Mouse (Mus musculus): ENCODE measurements around the gene Crmp1.

Crmp1 gene

GRCm38 (mm10) chr5:37240550-37240949 lies 1.2 kb upstream of the Crmp1 start:
- DNase-seq (ENCODE audit: low spot score): no peak

DNA sequence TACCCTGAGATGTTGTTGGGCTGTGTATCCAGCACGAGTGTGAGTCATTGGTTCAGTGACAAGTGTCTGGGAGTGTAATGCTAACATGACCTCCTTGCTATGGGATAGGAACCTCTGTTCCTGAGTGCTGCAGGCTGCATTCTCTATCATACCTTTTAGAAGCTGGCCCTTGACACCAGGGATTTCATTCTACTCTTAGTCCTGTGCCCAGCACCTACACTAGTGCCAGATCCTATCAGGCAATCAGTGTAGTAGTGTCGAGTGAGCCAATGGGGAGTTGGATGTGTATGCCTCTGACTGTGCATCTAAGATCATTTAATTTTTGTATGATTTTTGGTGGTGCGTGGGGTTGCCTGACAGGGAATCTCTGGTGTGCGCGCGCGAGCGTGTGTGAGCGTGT lies 516 bp upstream of the Crmp1 start:
- no peak for DNase-seq (ENCODE audit: low spot score)

- DNase-seq (ENCODE audit: low spot score): no peak
These were observed 824 bp downstream of the Crmp1 start for GRCm38 (mm10) chr5:37242360-37243168.

DNA sequence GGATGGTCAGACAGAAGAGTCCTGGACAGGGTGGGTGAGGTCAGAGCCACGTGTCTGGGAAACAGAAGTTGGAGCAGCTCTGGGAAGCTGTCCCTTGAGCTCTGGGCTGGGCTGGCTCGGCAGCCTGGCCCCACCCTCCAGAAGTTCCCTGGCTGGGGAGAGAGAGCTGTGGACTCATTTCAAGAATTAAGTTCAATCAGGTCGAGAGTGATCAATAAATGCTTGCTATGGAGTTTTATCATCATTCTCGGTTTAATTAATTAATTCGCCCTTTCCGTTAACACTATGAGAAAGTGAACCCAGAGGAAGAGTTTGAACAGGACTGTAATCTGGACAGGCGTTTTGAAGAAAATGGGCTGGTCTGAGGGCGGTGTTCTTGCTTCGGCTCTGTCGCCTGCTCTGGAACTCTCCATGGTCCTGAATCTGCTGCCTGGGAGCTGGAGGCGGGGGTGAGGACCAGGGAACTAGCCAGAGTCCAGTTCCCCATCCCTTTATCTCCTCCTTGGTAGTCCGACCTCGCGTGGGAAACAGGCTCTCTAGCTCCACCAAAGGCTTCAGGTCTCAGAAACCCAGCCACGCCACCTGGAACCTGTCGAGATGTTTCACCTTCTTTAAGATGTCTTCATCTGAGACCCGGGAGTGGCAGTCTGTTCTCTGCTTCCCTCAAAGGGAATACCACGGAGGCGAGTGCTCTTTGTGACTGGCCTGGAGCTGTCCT lies 1.6 kb downstream of the Crmp1 start:
- no peak for DNase-seq (ENCODE audit: low spot score)

DNA sequence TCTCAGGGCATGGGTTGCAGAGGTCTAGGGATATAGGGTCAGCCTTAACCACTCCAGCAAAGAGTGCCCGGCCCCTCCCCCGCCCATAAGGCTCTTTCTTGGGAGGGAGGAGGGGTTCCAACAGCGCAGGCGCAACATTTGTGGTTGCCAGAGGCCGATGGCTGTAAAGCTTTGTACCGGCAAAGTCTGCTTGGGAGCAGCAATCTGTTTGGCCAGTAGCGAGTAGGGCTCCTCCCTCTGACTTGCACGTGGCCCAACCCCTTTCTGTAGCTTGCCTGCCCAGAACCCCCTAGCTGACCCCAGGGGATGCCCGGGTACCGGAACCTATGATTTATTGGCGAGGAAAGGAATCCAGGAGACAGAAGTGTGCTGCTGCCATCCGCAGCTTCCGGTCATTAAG lies 2.4 kb downstream of the Crmp1 start:
- no peak for DNase-seq (ENCODE audit: low spot score)

- DNase-seq (ENCODE audit: low spot score): no peak
These were observed 3.0 kb downstream of the Crmp1 start for GRCm38 (mm10) chr5:37244666-37245242.

DNA sequence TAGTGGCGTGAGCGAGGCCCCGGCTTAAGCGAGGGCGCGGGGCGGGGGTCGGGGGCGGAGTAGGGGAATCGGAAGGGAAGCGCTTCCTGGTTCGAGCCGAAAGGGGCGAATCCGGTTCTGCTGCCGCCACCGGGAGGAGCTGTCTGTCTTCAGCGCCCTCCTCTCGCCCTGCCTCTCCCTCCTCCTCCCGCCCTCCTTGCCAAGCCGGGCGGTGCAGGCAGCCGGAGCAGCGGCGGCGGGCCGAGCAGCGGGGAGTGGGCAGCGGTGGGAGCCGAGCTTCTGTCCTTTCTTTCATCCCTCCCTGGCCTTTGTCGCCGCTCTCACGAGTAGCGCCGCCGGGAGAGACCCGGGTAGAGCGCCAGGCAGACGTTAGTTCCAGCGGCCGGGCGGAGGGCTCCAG lies 3.9 kb downstream of the Crmp1 start:
- DNase-seq (ENCODE audit: low spot score): no peak

DNA sequence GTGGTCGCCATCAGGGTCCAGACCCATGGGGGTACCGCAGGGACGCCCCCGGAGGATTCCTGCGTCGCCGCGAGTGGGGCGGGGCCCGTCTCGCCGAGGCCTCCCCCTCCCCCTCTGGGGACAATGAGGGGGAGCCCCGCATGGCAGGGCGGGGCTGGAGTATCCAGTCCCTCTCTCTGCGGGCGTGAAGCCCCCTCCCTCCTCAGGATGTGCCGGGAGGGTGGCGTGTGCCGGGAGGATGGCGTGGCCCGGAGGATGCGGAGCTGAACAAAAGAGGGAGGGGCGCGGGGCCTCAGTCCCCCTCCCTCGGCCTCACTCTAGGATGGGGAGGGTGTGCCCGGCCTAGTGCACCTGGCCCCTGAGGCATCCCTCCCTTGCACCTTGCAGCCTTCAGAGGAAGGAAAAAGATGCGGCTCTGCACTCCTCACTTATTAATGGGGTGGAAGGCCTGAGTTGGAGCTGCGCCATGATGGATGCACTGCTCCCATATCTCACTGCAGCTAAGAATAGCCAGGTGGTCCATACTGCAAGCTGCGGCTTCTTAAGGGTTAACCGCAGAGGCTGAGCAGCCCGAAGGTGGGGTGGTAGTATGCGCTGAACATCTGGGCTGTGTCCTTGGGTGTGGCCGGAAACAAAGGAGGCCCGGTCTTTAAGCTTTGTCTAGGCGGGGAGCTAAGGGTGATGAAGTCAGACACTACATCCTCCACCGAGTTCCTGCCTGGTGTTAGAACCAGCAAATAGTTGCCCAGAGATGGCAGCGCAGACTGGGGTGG lies 4.6 kb downstream of the Crmp1 start:
- no peak for DNase-seq (ENCODE audit: low spot score)

GRCm38 (mm10) chr5:37247456-37247855 lies 5.7 kb downstream of the Crmp1 start:
- no peak for DNase-seq (ENCODE audit: low spot score)

DNA sequence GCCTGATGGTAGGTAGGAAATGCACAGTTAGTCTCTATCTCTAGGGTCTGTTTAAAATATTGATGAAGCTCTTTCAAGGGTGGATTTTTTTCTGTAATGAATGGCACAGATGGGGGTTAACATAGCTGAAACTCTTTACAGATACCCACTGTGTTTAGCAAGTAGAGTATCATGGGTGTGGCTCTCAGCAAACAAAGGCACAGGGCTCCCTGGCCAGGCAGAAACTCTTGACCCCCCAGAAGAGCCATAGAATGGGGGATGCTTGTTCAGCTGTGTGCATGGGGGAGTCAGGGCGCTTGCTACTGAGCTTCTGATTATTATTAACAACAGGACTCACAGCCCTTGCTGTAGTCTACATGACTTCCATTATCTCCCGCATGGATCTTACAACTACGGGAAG lies 7.1 kb downstream of the Crmp1 start:
- no peak for DNase-seq (ENCODE audit: low spot score)

GRCm38 (mm10) chr5:37251596-37251995 lies 9.9 kb downstream of the Crmp1 start:
- DNase-seq (ENCODE audit: low spot score): no peak

DNA sequence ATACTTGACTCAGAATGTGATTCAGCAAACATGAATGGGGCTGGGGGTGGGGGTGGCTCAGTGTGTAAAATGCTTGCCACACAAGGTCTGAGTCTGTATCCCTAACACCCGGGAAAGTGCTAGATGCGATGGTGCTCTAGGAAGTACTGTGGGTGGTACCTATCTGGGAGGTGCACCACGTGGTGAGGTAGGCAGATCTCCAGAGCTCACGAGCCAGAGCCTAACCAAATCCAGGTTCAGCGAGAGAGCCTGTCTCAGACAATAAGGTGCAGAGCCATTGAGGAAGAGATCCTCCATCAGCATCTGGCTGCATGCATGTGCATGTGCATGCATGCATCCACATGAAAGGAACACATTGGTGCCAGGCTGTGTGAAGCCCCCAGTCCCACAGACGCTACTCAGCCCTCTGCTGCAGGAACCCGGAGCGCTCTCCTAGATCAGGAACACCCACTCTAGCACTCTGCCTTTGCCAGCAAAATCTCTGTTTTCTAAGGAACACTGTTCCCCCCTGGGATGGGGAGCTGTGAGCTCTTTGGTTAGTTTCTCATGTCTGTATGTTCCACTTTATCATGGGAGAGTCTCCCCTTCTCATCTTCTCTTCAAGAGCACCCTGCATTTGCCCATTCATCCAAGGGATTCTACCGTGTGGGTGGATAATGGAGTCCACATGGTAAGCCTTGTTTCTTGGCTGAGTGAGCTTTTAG lies 10.5 kb downstream of the Crmp1 start:
- DNase-seq (ENCODE audit: low spot score): no peak

- DNase-seq (ENCODE audit: low spot score): no peak
These were observed 12.8 kb downstream of the Crmp1 start for GRCm38 (mm10) chr5:37254523-37254922.

GRCm38 (mm10) chr5:37256823-37257222 lies 15.1 kb downstream of the Crmp1 start:
- DNase-seq (ENCODE audit: low spot score): no peak

DNA sequence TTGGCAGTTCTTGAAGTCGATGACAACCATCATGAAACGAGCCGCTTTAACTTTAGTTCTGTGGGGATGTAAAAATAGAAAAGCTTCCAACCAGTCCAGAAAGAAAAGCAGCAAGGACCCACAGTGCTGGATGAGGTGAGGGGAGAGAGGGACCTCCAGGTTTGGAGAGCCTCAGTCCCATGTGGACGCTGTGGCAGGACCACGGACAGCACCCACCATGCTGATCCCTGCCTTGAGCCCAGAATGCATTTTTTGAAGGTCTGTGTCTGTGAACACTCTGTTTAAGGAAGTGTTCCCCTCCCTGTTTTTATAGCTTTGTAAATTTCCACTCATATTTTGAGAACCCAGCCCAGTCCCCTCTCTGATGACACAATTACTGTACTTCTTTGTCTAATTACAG lies 15.5 kb downstream of the Crmp1 start:
- no peak for DNase-seq (ENCODE audit: low spot score)

- no peak for DNase-seq (ENCODE audit: low spot score)
These were observed 20.0 kb downstream of the Crmp1 start for GRCm38 (mm10) chr5:37261734-37262133.

DNA sequence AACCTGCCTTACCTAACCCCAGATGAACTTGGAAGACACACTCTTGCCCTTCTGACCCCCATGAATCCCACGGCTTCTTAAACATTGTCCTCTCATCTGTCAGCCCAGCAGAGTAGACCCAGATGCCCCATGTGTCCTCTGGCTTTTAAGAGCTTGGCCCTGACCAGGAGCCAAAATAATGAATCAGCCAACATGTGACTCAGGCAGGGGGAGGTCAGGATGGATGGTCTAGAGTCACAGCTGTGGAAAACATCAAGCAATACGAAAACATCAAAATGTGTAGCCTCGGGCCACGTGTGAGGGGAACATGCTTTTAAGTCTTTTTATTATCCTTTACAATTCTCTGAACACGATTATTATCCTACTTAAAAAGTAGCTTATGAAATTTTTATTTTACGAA lies 22.1 kb downstream of the Crmp1 start:
- no peak for DNase-seq (ENCODE audit: low spot score)

DNA sequence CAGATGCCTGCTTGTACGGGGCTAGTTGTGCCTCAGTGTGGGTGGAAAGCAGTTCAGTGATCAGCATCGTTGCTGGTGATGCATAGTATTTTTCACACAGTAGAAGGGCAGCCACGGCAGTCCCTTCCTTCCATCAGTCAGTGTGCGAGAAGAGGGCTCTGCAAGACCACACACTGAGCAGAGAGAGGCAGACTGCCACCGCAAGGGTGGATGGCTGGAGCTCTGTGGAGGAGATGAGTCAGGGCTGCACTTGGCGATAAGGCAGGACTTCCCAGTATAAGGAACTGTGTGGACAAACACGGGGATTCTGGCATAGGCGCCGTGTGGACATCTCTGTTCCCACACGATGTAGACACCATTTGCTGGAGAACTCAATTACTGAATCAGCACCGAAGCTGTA lies 39.3 kb downstream of the Crmp1 start:
- no peak for DNase-seq (ENCODE audit: low spot score)

DNA sequence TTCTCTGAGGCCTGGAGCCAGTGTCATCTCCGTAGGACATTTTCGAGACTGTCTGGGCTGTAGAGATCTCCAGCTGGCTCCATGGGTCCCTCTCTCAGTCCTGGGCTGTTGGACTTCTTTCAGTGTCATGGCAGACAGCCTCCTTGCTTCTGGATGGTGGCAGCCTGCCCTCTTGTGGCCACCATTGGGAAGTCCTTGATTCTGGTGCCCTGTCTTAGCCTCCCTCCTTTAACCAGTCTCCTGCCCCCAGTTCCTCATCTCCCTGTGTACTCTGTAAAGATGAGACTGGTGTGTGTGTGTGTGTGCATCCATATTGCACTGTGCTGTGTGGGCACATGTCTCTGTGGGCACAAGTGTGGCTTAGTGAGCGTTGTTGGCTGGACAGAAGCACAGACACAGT lies 46.6 kb downstream of the Crmp1 start:
- no peak for DNase-seq (ENCODE audit: low spot score)

GRCm38 (mm10) chr5:37289236-37289635 lies 47.5 kb downstream of the Crmp1 start:
- DNase-seq (ENCODE audit: low spot score): no peak

DNA sequence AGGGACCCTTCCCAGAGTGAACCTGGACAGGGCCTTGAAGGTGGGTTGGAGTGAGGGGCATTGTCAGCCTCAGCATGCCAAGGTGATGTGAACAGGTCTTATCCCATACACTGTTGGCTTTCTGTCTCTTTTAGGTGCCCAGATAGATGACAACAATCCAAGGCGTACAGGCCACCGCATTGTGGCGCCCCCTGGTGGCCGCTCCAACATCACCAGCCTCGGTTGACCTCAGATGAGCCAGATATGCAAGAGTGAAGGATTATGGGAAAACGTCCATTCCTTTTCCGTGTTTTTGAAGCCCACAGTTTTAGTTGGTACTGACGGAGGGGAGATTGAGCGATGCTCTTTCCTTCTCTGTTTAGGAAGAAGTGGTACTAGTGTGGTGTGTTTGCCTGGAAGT lies 49.2 kb downstream of the Crmp1 start:
- DNase-seq (ENCODE audit: low spot score): no peak

GRCm38 (mm10) chr5:37296717-37297116 lies 55.0 kb downstream of the Crmp1 start:
- DNase-seq (ENCODE audit: low spot score): no peak
